Mouse (Mus musculus): Measurements from ENCODE around the gene Map3k5. TPM values are rescaled to one million over a fixed set of nuclear protein-coding genes. Genes with fewer than 3 reads are reported as not detected.

Gene Map3k5
- total and polyA plus RNA-seq, 3 experiments: 0.35 to 0.97 TPM; not detected in 1

DNA sequence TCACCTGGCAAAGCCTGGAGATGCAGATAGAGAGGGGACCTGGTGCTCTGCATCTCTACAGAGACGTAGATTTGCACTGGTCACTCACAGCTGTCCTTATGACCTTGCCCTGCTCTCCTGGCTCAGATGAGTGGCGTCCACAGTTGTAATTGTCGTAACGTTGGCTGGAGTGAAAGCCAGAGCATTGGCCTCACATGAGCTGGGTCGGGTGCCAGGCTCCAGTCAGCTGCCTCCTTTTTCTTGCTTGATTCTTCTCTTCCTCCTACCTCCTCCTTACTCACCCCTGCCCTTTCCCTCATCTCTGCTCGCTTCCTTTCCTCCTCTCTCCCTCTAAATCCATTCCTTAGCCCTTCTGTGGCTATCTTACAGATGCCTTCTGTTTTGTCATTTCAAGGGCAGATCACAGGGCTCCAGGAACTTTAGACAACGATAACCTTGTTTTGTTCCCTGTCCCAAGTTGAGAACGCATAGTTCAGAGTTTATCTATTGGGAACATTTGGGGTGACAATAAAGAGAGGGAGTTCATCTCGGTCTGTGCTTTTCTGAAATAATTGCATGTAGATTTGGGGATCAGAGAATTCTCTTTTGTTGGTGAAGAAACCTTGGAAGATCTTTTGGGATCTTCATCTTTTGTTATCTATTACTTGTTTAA is 130.4 kb downstream of the Map3k5 start:
- Histone ChIP-seq H3K4me1 (ENCODE audit: control insufficient read depth in 1 of 2, insufficient read depth in 2 of 2, low read length in 2 of 2) (no peaks in the 10 kb centered on the region), H3K9ac (ENCODE audit: control insufficient read depth, low read depth, low read length, poor library complexity, severe bottlenecking) (no peak overlapping the region), H3K27ac (ENCODE audit: control insufficient read depth, low read depth, low read length) (no peak overlapping the region), H3K4me3 (ENCODE audit: control insufficient read depth in 1 of 2, insufficient read depth in 1 of 2, low read depth in 2 of 2, low read length in 2 of 2) (no peak overlapping the region), H3K27me3 (ENCODE audit: control insufficient read depth in 1 of 2, insufficient read depth in 2 of 2, low read length in 2 of 2) (no peaks in the 10 kb centered on the region), H3K9me3 (replicated peaks; ENCODE audit: insufficient read depth, low read length) (no peaks in the 10 kb centered on the region), H3K79me2 (ENCODE audit: control insufficient read depth, insufficient read depth, low read length, poor library complexity) (no peaks in the 10 kb centered on the region), H3K36me3 (ENCODE audit: control insufficient read depth in 1 of 2, insufficient read depth in 2 of 2, low read length in 2 of 2) (no peaks in the 10 kb centered on the region)
- TF ChIP-seq GABPA (IDR thresholded peaks at IDR 0.05; ENCODE audit: low read depth, low read length) (no peak), KAT2A (conservative IDR thresholded peaks at IDR 0.05; ENCODE audit: low read depth, low read length) (no peak), ELF1 (IDR thresholded peaks at IDR 0.05; ENCODE audit: low read depth, low read length) (no peak), SMC3 (IDR thresholded peaks at IDR 0.05; ENCODE audit: low read depth, low read length) (no peak), MAX (IDR thresholded peaks at IDR 0.05; ENCODE audit: low read length) (no peak), RCOR1 (IDR thresholded peaks at IDR 0.05; ENCODE audit: low read depth, low read length) (no peak), NELFE (IDR thresholded peaks at IDR 0.05; ENCODE audit: low read depth, low read length) (no peak)
- DNase-seq (ENCODE audit: low read depth, low spot score): no peak

DNA sequence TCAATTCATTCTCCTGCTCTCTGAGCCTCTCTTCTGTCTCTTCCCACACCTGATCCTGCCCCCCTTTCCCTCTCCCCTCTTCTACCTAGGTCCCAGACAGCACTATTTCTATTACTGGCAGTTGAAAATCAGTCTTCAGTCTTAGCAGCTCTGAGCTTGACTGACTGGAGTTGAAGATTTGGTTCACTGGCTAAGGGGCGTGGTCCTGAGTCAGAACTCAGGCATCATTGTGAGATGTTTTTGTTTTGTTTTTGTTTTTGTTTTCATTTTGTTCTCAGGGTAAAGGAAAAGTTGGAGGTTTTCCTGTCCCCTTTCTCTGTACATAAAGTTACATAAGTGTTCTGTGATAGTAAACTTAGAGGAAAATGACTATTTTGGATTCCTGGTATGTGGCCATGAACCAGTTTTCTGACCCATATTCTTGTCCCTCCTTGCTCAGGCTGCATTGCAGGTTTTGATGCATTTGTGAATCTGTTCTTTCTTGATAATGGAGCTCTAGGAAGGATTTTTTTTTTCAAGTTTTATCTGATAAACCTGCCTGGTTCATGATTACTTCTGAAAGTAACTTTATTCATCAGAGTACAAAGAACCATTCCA is 131.9 kb downstream of the Map3k5 start:
- Histone ChIP-seq H3K9me3 (replicated peaks; ENCODE audit: insufficient read depth, low read length) (no peaks in the 10 kb centered on the region), H3K36me3 (ENCODE audit: control insufficient read depth in 1 of 2, insufficient read depth in 2 of 2, low read length in 2 of 2) (no peaks in the 10 kb centered on the region), H3K4me1 (ENCODE audit: control insufficient read depth in 1 of 2, insufficient read depth in 2 of 2, low read length in 2 of 2) (no peaks in the 10 kb centered on the region), H3K27me3 (ENCODE audit: control insufficient read depth in 1 of 2, insufficient read depth in 2 of 2, low read length in 2 of 2) (no peaks in the 10 kb centered on the region; a peak in 1 of 4 replicates), H3K9ac (ENCODE audit: control insufficient read depth, low read depth, low read length, poor library complexity, severe bottlenecking) (no peak overlapping the region), H3K79me2 (ENCODE audit: control insufficient read depth, insufficient read depth, low read length, poor library complexity) (no peaks in the 10 kb centered on the region), H3K4me3 (ENCODE audit: control insufficient read depth in 1 of 2, insufficient read depth in 1 of 2, low read depth in 2 of 2, low read length in 2 of 2) (no peak overlapping the region), H3K27ac (ENCODE audit: control insufficient read depth, low read depth, low read length) (no peak overlapping the region)
- DNase-seq (ENCODE audit: low read depth, low spot score): no peak
- TF ChIP-seq RCOR1 (IDR thresholded peaks at IDR 0.05; ENCODE audit: low read depth, low read length) (no peak), TAL1 (IDR thresholded peaks at IDR 0.05; ENCODE audit: low read length) (no peak), ZMIZ1 (IDR thresholded peaks at IDR 0.05; ENCODE audit: low read depth, low read length) (no peak), TBP (IDR thresholded peaks at IDR 0.05; ENCODE audit: low read depth, low read length) (no peak), BHLHE40 (IDR thresholded peaks at IDR 0.05; ENCODE audit: borderline replicate concordance, low read depth, low read length) (no peak), POLR2AphosphoS5 (IDR thresholded peaks at IDR 0.05; ENCODE audit: borderline replicate concordance, low read depth, low read length) (no peak), SMC3 (IDR thresholded peaks at IDR 0.05; ENCODE audit: low read depth, low read length) (no peak), KAT2A (conservative IDR thresholded peaks at IDR 0.05; ENCODE audit: low read depth, low read length) (no peak), NRF1 (IDR thresholded peaks at IDR 0.05; ENCODE audit: insufficient read depth, low read depth, low read length, poor library complexity, severe bottlenecking) (no peak), CHD1 (IDR thresholded peaks at IDR 0.05; ENCODE audit: low read depth, low read length) (no peak), MXI1 (IDR thresholded peaks at IDR 0.05; ENCODE audit: low read depth, low read length) (no peak), GABPA (IDR thresholded peaks at IDR 0.05; ENCODE audit: low read depth, low read length) (no peak), RAD21 (IDR thresholded peaks at IDR 0.05; ENCODE audit: low read depth, low read length) (no peak), CHD2 (IDR thresholded peaks at IDR 0.05; ENCODE audit: low read length) (no peak), POLR2AphosphoS2 (IDR thresholded peaks at IDR 0.05; ENCODE audit: low read length) (no peak), ETS1 (IDR thresholded peaks at IDR 0.05; ENCODE audit: low read depth, low read length) (no peak)
